Mouse (Mus musculus) gastrocnemius, postnatal 14 days (tissue): Measurements from ENCODE around the gene Gm14180. TPM values are rescaled to one million over a fixed set of nuclear protein-coding genes. Genes with fewer than 3 reads are reported as not detected.
"Not testable (repeated sequence)": the region's sequence is repeated elsewhere in the genome, so short reads cannot be mapped to it uniquely, and the experiment has no call there.

Experiments used
- DNase-seq: peaks from one replicate; pipeline ENCODE4 v3.0.0; 2021; ENCODE audit warnings: mixed read lengths
- intact Hi-C: fragments of 180-260 bp; cut with DNase I; formaldehyde crosslinking; loops from one replicate; pipeline ENCODE4 v1.15.1; 2025; ENCODE audit warnings: low total_unique reads
- long read RNA-seq, 2 experiments: library from polyadenylated mRNA; stranded (forward); transcript quantifications; one replicate each; pipeline ENCODE4 v2.0.0; 2021
- total RNA-seq, 2 experiments: library from RNA; stranded (reverse); gene quantifications; 2 replicates each; pipeline ENCODE4 v1.2.3; 2021

The Gm14180 gene
- total RNA-seq, result not detected
- long read RNA-seq, experiment 1, result 0 reads
- long read RNA-seq, experiment 2, result 0 reads

- DNase-seq, result no peak
- intact Hi-C loops, result no loop called here
These were observed at the start of gene Gm14180 for GRCm38 (mm10) chr11:99734190-99734589. Gene Gm14180 (minus strand): TSS chr11:99734290.

DNA sequence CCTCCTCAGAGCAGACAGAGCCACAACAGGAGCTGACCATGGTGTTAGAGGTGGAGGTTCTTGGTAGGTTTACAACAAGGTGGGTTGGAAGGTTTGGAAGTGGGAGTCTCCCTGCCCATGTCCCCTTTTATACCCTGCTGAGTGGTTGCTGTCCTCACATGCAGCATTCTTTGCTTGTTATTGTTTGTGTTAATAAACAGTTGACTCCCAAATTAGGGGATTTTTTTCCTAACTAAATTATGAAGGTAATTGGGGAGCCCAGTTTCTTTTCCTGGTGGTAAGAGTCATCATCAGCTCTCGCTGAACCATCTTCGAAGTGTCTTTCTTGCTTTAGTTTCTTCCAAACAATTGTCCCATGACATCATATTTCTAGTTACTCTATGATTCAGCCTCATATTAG, 46.5 kb upstream of the Gm14180 start, which contains the start of gene Krtap4-8:
Gene Krtap4-8 (minus strand): TSS at position 101 of the 400 bp plus-strand sequence.
- intact Hi-C loops, result no loop called here
- DNase-seq, result no peak

DNA sequence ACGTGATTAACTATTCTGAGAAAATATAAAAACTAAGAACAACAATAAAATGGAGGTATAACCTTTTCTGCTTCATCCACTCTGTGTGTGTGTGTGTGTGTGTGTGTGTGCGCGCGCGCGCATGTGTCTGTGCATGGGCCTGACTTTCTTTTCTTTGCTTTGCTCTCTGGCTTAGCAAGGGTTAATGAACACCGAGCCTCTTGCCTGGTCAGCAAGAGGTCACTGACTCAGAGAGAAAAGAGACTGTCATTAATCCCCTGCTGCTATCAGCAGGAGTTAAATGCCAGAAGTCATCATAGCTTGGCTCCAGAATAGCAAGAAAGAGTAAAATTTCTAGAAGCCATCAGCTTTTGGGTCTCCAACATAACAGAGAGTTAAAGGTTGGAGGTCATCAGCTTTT, 44.3 kb upstream of the Gm14180 start:
- no peak for DNase-seq
- intact Hi-C loops, result no loop called here

GRCm38 (mm10) chr11:99772813-99773212, 38.7 kb upstream of the Gm14180 start, which contains the start of gene Gm11595:
Gene Gm11595 (minus strand): TSS chr11:99772913.
- intact Hi-C loops, DNase-seq: not testable (repeated sequence)

DNA sequence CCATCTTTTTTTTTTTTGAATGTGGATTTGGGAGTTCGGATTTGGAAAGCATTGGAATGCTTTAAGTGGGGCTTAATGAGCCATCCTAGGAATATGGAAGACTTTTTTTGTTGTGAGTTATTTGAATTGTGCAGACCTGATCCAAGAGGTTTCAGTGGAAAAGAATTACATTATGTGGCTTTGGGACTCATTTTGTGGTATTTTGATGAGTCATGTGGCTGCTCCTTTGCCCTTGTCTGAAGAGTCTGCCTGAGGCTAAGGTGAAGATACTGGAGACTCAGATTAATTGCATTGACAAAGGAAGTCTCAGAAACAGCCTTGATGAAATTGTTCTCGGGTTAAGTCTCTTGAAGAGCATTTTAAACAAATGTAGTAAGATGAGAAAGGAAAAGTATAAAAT, 34.3 kb upstream of the Gm14180 start:
- intact Hi-C loops, result no loop called here
- DNase-seq, result no peak

GRCm38 (mm10) chr11:99758877-99759276, 24.8 kb upstream of the Gm14180 start:
- no peak for DNase-seq

DNA sequence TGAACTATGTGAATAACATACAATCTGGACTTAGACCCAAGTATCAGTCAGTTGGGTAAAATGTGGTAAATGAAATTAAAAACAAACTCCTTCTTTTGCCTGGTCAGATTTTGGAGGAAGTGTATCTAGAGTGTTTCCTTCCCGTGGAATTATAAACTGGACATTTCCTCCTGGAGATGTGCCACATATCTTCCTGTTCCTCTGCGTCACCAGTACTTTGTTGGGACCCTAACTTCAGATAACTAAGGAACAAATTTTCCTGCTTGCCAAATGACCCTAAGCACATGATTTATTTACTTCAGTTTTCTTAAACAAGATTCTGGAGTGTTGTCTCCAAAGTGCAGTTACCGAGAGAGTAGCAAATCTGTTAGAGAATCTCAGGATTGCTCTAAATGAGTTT, 9.9 kb upstream of the Gm14180 start:
- intact Hi-C loops, result no loop called here

More at GRCm38 (mm10) chr11:99758877-99759276, 24.8 kb upstream of the Gm14180 start:
- intact Hi-C loops, result no loop called here

GRCm38 (mm10) chr11:99724061-99724460, 10.0 kb downstream of the Gm14180 start:
- no peak for DNase-seq
- intact Hi-C loops, result loop anchor here (5.0 kb wide), 1 partner anchor 37 kb away; no protein-coding TSS in a partner anchor

More for the DNA sequence above, 9.9 kb upstream of the Gm14180 start:
- no peak for DNase-seq

GRCm38 (mm10) chr11:99718759-99719158, 15.3 kb downstream of the Gm14180 start:
- intact Hi-C loops, result no loop called here
- no peak for DNase-seq

DNA sequence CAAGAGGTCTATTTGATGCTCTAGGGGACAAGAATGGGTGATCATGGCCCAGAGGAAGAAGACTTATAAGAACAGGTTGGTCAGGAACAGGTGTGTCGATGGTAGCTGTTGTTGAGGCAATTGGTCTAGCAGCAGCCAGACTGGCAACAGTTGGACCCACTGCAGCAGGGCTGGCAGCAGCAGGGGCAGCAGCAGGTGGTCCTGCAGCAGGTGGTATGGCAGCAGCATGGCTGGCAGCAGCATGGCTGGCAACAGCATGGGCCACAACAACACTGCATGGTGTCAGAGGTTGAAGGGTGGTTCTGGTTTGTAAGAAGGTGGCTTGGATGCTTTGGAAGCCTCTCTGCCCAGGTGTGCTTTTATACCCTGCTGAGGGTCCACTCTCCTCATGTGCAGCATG, 43.6 kb downstream of the Gm14180 start, which contains the start of gene Gm14190:
Gene Gm14190 (minus strand): TSS at position 278 of the 400 bp plus-strand sequence.
- no peak for DNase-seq
- intact Hi-C loops, result no loop called here

- DNase-seq, result not testable (repeated sequence)
- intact Hi-C loops, result loop anchor here (5.0 kb wide), 1 partner anchor 37 kb away; no protein-coding TSS in a partner anchor
These were observed 48.9 kb downstream of the Gm14180 start for GRCm38 (mm10) chr11:99685235-99685634.

Other genes with a start within 250 kb of the Gm14180 start
- not detected for gene Krt23, start 241.2 kb downstream of the Gm14180 start, total RNA-seq
- not detected for gene Krt39, start 213.0 kb downstream of the Gm14180 start, total RNA-seq
- gene Krt40, start 191.1 kb downstream of the Gm14180 start, total RNA-seq, result not detected
- not detected for gene Krtap3-3, start 183.4 kb downstream of the Gm14180 start, total RNA-seq
- gene Krtap3-2, start 177.4 kb downstream of the Gm14180 start, total RNA-seq, result not detected
- gene Gm11939, start 174.8 kb downstream of the Gm14180 start, total RNA-seq, result not detected
- not detected for gene Krtap3-1, start 167.7 kb downstream of the Gm14180 start, total RNA-seq
- not detected for gene Krtap1-5, start 153.3 kb downstream of the Gm14180 start, total RNA-seq
- not detected for gene Krtap1-4, start 150.6 kb downstream of the Gm14180 start, total RNA-seq
- not detected for gene Krtap1-3, start 143.0 kb downstream of the Gm14180 start, total RNA-seq
- not detected for gene Krtap9-3, start 136.2 kb downstream of the Gm14180 start, total RNA-seq
- gene Gm11938, start 131.0 kb downstream of the Gm14180 start, total RNA-seq, result not detected
- not detected for gene Gm11937, start 124.1 kb downstream of the Gm14180 start, total RNA-seq
- gene Krtap2-4, start 119.4 kb downstream of the Gm14180 start, total RNA-seq, result not detected
- not detected for gene Gm11562, start 113.9 kb downstream of the Gm14180 start, total RNA-seq
- not detected for gene Krtap4-1, start 106.1 kb downstream of the Gm14180 start, total RNA-seq
- gene Krtap4-2, start 99.2 kb downstream of the Gm14180 start, total RNA-seq, result not detected
- not detected for gene Krtap4-7, start 90.2 kb downstream of the Gm14180 start, total RNA-seq
- not detected for gene Gm11555, start 84.1 kb downstream of the Gm14180 start, total RNA-seq
- not detected for gene Gm11563, start 75.3 kb downstream of the Gm14180 start, total RNA-seq
- not detected for gene Krtap4-6, start 68.3 kb downstream of the Gm14180 start, total RNA-seq
- gene Gm14190, start 43.5 kb downstream of the Gm14180 start, total RNA-seq, result not detected
- gene Gm11595, start 38.6 kb upstream of the Gm14180 start, total RNA-seq, result not detected
- not detected for gene Krtap4-8, start 46.4 kb upstream of the Gm14180 start, total RNA-seq
- not detected for gene Krtap4-9, start 50.9 kb upstream of the Gm14180 start, total RNA-seq
- gene Gm11596, start 59.2 kb upstream of the Gm14180 start, total RNA-seq, result not detected
- gene Gm11569, start 64.6 kb upstream of the Gm14180 start, total RNA-seq, result not detected
- not detected for gene Gm11554, start 70.2 kb upstream of the Gm14180 start, total RNA-seq
- gene Krtap4-13, start 75.6 kb upstream of the Gm14180 start, total RNA-seq, result not detected
- gene Gm11564, start 81.4 kb upstream of the Gm14180 start, total RNA-seq, result not detected
- not detected for gene 2300003K06Rik, start 103.8 kb upstream of the Gm14180 start, total RNA-seq
- not detected for gene Krtap4-16, start 117.3 kb upstream of the Gm14180 start, total RNA-seq
- gene Gm11568, start 123.6 kb upstream of the Gm14180 start, total RNA-seq, result not detected
- gene Gm11559, start 130.2 kb upstream of the Gm14180 start, total RNA-seq, result not detected
- not detected for gene Krtap9-1, start 139.1 kb upstream of the Gm14180 start, total RNA-seq
- not detected for gene Gm11567, start 144.9 kb upstream of the Gm14180 start, total RNA-seq
- gene Krtap31-1, start 173.6 kb upstream of the Gm14180 start, total RNA-seq, result not detected
- gene Gm11565, start 180.5 kb upstream of the Gm14180 start, total RNA-seq, result not detected
- not detected for gene Krtap31-2, start 202.0 kb upstream of the Gm14180 start, total RNA-seq
- not detected for gene Krtap9-5, start 214.2 kb upstream of the Gm14180 start, total RNA-seq
- gene Krtap29-1, start 244.8 kb upstream of the Gm14180 start, total RNA-seq, result not detected